Mouse (Mus musculus): ENCODE results near the gene Tec. TPM values are rescaled to one million over a fixed set of nuclear protein-coding genes. Genes with fewer than 3 reads are reported as not detected.

Tec gene
- polyA plus RNA-seq, 1 experiment from 2014 or later, result 2.9 TPM

- Histone ChIP-seq H3K4me3 (replicated peaks; ENCODE audit: low read length) (no peak overlapping the region), H3K4me2 (ENCODE audit: low read length) (no peak overlapping the region), H3K27me3 (replicated peaks; ENCODE audit: control insufficient read depth, insufficient read depth, low read length) (no peaks in the 10 kb centered on the region), H3K27ac (ENCODE audit: low read length) (no peak overlapping the region), H3K36me3 (ENCODE audit: control insufficient read depth, insufficient read depth) (no peaks in the 10 kb centered on the region), H3K4me1 (replicated peaks; ENCODE audit: control insufficient read depth, insufficient read depth, low read length) (no peaks in the 10 kb centered on the region), H3K9ac (replicated peaks; ENCODE audit: low read depth, low read length) (no peak overlapping the region), H3K9me3 (ENCODE audit: control insufficient read depth, low read length) (no peaks in the 10 kb centered on the region)
- WGBS, result 57% methylated on average over 4 of the region's 4 CpGs
- no peak for ATAC-seq
Measured at GRCm38 (mm10) chr5:72791386-72791785, 76.9 kb downstream of the Tec start.

- WGBS, result 69% methylated on average over 4 of the region's 4 CpGs
- Histone ChIP-seq H3K4me3 (replicated peaks; ENCODE audit: low read length) (no peak overlapping the region), H3K4me1 (replicated peaks; ENCODE audit: control insufficient read depth, insufficient read depth, low read length) (no peaks in the 10 kb centered on the region), H3K27me3 (replicated peaks; ENCODE audit: control insufficient read depth, insufficient read depth, low read length) (no peaks in the 10 kb centered on the region), H3K4me2 (ENCODE audit: low read length) (no peak overlapping the region), H3K9ac (replicated peaks; ENCODE audit: low read depth, low read length) (no peak overlapping the region), H3K36me3 (ENCODE audit: control insufficient read depth, insufficient read depth) (no peaks in the 10 kb centered on the region), H3K9me3 (ENCODE audit: control insufficient read depth, low read length) (no peaks in the 10 kb centered on the region), H3K27ac (ENCODE audit: low read length) (no peak overlapping the region)
- no peak for ATAC-seq
Measured at GRCm38 (mm10) chr5:72785451-72785850, 82.8 kb downstream of the Tec start.

GRCm38 (mm10) chr5:72784719-72785118 lies 83.6 kb downstream of the Tec start:
- no peak overlapping the region for H3K9ac ChIP-seq (replicated peaks; ENCODE audit: low read depth, low read length)
- 85% methylated on average over 3 of the region's 3 CpGs for WGBS
- no peak for ATAC-seq

GRCm38 (mm10) chr5:72783957-72784356 lies 84.3 kb downstream of the Tec start:
- no peak overlapping the region for H3K9ac ChIP-seq (replicated peaks; ENCODE audit: low read depth, low read length)
- WGBS, result 94% methylated on average over 8 of the region's 8 CpGs

More at GRCm38 (mm10) chr5:72784719-72785118, 83.6 kb downstream of the Tec start:
- Histone ChIP-seq H3K4me1 (replicated peaks; ENCODE audit: control insufficient read depth, insufficient read depth, low read length) (no peaks in the 10 kb centered on the region), H3K9me3 (ENCODE audit: control insufficient read depth, low read length) (no peaks in the 10 kb centered on the region), H3K4me3 (replicated peaks; ENCODE audit: low read length) (no peak overlapping the region), H3K27ac (ENCODE audit: low read length) (no peak overlapping the region), H3K27me3 (replicated peaks; ENCODE audit: control insufficient read depth, insufficient read depth, low read length) (no peaks in the 10 kb centered on the region), H3K36me3 (ENCODE audit: control insufficient read depth, insufficient read depth) (no peaks in the 10 kb centered on the region), H3K4me2 (ENCODE audit: low read length) (no peak overlapping the region)

GRCm38 (mm10) chr5:72783123-72783522 lies 85.2 kb downstream of the Tec start:
- H3K27me3 ChIP-seq (replicated peaks; ENCODE audit: control insufficient read depth, insufficient read depth, low read length), result no peaks in the 10 kb centered on the region
- H3K4me3 ChIP-seq (replicated peaks; ENCODE audit: low read length), result no peak overlapping the region
- no peak overlapping the region for H3K27ac ChIP-seq (ENCODE audit: low read length)
- H3K4me2 ChIP-seq (ENCODE audit: low read length), result no peak overlapping the region
- no peak overlapping the region for H3K9ac ChIP-seq (replicated peaks; ENCODE audit: low read depth, low read length)
- no peaks in the 10 kb centered on the region for H3K9me3 ChIP-seq (ENCODE audit: control insufficient read depth, low read length)
- H3K36me3 ChIP-seq (ENCODE audit: control insufficient read depth, insufficient read depth), result no peaks in the 10 kb centered on the region
- H3K4me1 ChIP-seq (replicated peaks; ENCODE audit: control insufficient read depth, insufficient read depth, low read length), result no peaks in the 10 kb centered on the region
- ATAC-seq, result no peak
- WGBS, result 92% methylated on average over 7 of the region's 7 CpGs

More at GRCm38 (mm10) chr5:72783957-72784356, 84.3 kb downstream of the Tec start:
- Histone ChIP-seq H3K27ac (ENCODE audit: low read length) (no peak overlapping the region), H3K4me1 (replicated peaks; ENCODE audit: control insufficient read depth, insufficient read depth, low read length) (no peaks in the 10 kb centered on the region), H3K9me3 (ENCODE audit: control insufficient read depth, low read length) (no peaks in the 10 kb centered on the region), H3K27me3 (replicated peaks; ENCODE audit: control insufficient read depth, insufficient read depth, low read length) (no peaks in the 10 kb centered on the region), H3K4me3 (replicated peaks; ENCODE audit: low read length) (no peak overlapping the region), H3K4me2 (ENCODE audit: low read length) (no peak overlapping the region), H3K36me3 (ENCODE audit: control insufficient read depth, insufficient read depth) (no peaks in the 10 kb centered on the region)
- no peak for ATAC-seq

GRCm38 (mm10) chr5:72781776-72782175 lies 86.5 kb downstream of the Tec start:
- ATAC-seq, result no peak
- H3K4me1 ChIP-seq (replicated peaks; ENCODE audit: control insufficient read depth, insufficient read depth, low read length), result no peaks in the 10 kb centered on the region
- H3K9ac ChIP-seq (replicated peaks; ENCODE audit: low read depth, low read length), result no peak overlapping the region
- H3K4me3 ChIP-seq (replicated peaks; ENCODE audit: low read length), result no peak overlapping the region
- H3K36me3 ChIP-seq (ENCODE audit: control insufficient read depth, insufficient read depth), result no peaks in the 10 kb centered on the region
- H3K27ac ChIP-seq (ENCODE audit: low read length), result no peak overlapping the region
- H3K9me3 ChIP-seq (ENCODE audit: control insufficient read depth, low read length), result no peaks in the 10 kb centered on the region
- H3K27me3 ChIP-seq (replicated peaks; ENCODE audit: control insufficient read depth, insufficient read depth, low read length), result no peaks in the 10 kb centered on the region
- H3K4me2 ChIP-seq (ENCODE audit: low read length), result no peak overlapping the region
- 80% methylated on average over 11 of the region's 11 CpGs for WGBS

GRCm38 (mm10) chr5:72776595-72776994 lies 91.7 kb downstream of the Tec start:
- Histone ChIP-seq H3K4me3 (replicated peaks; ENCODE audit: low read length) (no peak overlapping the region), H3K27me3 (replicated peaks; ENCODE audit: control insufficient read depth, insufficient read depth, low read length) (no peaks in the 10 kb centered on the region), H3K9ac (replicated peaks; ENCODE audit: low read depth, low read length) (no peak overlapping the region), H3K4me2 (ENCODE audit: low read length) (no peak overlapping the region), H3K9me3 (ENCODE audit: control insufficient read depth, low read length) (no peaks in the 10 kb centered on the region), H3K36me3 (ENCODE audit: control insufficient read depth, insufficient read depth) (no peaks in the 10 kb centered on the region), H3K4me1 (replicated peaks; ENCODE audit: control insufficient read depth, insufficient read depth, low read length) (no peaks in the 10 kb centered on the region), H3K27ac (ENCODE audit: low read length) (no peak overlapping the region)
- ATAC-seq, result no peak
- 78% methylated on average over 2 of the region's 2 CpGs for WGBS

GRCm38 (mm10) chr5:72776127-72776526 lies 92.2 kb downstream of the Tec start:
- 77% methylated on average over 2 of the region's 2 CpGs for WGBS

GRCm38 (mm10) chr5:72769841-72770240 lies 98.4 kb downstream of the Tec start:
- Histone ChIP-seq H3K9me3 (ENCODE audit: control insufficient read depth, low read length) (no peaks in the 10 kb centered on the region), H3K9ac (replicated peaks; ENCODE audit: low read depth, low read length) (no peak overlapping the region), H3K4me3 (replicated peaks; ENCODE audit: low read length) (no peak overlapping the region), H3K27ac (ENCODE audit: low read length) (no peak overlapping the region), H3K4me2 (ENCODE audit: low read length) (no peak overlapping the region), H3K27me3 (replicated peaks; ENCODE audit: control insufficient read depth, insufficient read depth, low read length) (no peaks in the 10 kb centered on the region), H3K36me3 (ENCODE audit: control insufficient read depth, insufficient read depth) (no peaks in the 10 kb centered on the region), H3K4me1 (replicated peaks; ENCODE audit: control insufficient read depth, insufficient read depth, low read length) (no peaks in the 10 kb centered on the region)
- no peak for ATAC-seq
- WGBS, result 79% methylated on average over 6 of the region's 6 CpGs

More at GRCm38 (mm10) chr5:72776127-72776526, 92.2 kb downstream of the Tec start:
- Histone ChIP-seq H3K27ac (ENCODE audit: low read length) (no peak overlapping the region), H3K9ac (replicated peaks; ENCODE audit: low read depth, low read length) (no peak overlapping the region), H3K27me3 (replicated peaks; ENCODE audit: control insufficient read depth, insufficient read depth, low read length) (no peaks in the 10 kb centered on the region), H3K4me1 (replicated peaks; ENCODE audit: control insufficient read depth, insufficient read depth, low read length) (no peaks in the 10 kb centered on the region), H3K9me3 (ENCODE audit: control insufficient read depth, low read length) (no peaks in the 10 kb centered on the region), H3K36me3 (ENCODE audit: control insufficient read depth, insufficient read depth) (no peaks in the 10 kb centered on the region), H3K4me2 (ENCODE audit: low read length) (no peak overlapping the region), H3K4me3 (replicated peaks; ENCODE audit: low read length) (no peak overlapping the region)
- ATAC-seq, result no peak

- Histone ChIP-seq H3K9me3 (ENCODE audit: control insufficient read depth, low read length) (no peaks in the 10 kb centered on the region), H3K4me3 (replicated peaks; ENCODE audit: low read length) (no peak overlapping the region), H3K9ac (replicated peaks; ENCODE audit: low read depth, low read length) (no peak overlapping the region), H3K36me3 (ENCODE audit: control insufficient read depth, insufficient read depth) (no peaks in the 10 kb centered on the region), H3K27me3 (replicated peaks; ENCODE audit: control insufficient read depth, insufficient read depth, low read length) (no peaks in the 10 kb centered on the region), H3K4me1 (replicated peaks; ENCODE audit: control insufficient read depth, insufficient read depth, low read length) (0 out of 2 replicates have a peak, but pooled peaks cover 6% of the 10 kb centered on the region), H3K27ac (ENCODE audit: low read length) (no peak overlapping the region), H3K4me2 (ENCODE audit: low read length) (no peak overlapping the region)
- no peak for ATAC-seq
- 92% methylated on average over 5 of the region's 5 CpGs for WGBS
Measured at GRCm38 (mm10) chr5:72763546-72763945, 104.7 kb downstream of the Tec start.
